9 mouse cellular contexts compared by ENCODE assay signal in the genomic region with DNA sequence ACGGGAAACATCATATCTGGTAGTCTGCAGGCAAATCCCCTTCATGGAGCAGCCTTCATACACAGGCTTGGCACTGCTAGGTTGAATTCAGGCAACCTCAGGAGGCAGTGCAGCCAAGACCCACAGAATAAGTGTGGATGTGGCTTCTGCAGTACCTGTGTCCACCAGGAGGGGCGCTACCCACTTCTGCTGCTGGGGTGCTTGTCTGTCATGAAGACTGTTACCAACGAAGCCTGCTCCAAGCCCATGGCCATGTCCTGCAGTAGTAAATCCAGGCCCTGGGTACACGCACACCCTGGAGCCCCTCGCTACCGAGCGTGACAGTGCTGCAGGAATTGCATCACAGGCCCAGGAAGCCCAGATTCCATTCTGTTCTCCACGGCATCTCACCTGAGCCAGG. TPM values are rescaled to one million over a fixed set of nuclear protein-coding genes. Genes with fewer than 3 reads are reported as not detected.
DNase-seq lines count a peak whose midpoint lies in the region; TF ChIP-seq lines count a peak whose summit lies in the region.
"Had no signal": no experiment of that assay in that cellular context is flagged by ENCODE, and none has a peak within 500 bp of the region (broad histone marks: within the 10 kb centered on the region; RNA-seq: fewer than 3 reads in every experiment).

No protein-coding gene starts in this region.

- no peak overlapping the region for H3K27ac ChIP-seq in left cerebral cortex, adult 2 months

- TF ChIP-seq CTCF in left cerebral cortex, adult 2 months (IDR thresholded peaks at IDR 0.05): peak; percentile 93

- H3K4me3 ChIP-seq in left cerebral cortex, adult 2 months: no peak overlapping the region
- H3K4me3 ChIP-seq: megakaryocyte, embryonic 14.5 days had no signal

- intact Hi-C loops in left cerebral cortex, adult 2 months (cut with DNase I): loop anchor here (5.0 kb wide), 1 partner anchor 162 kb away; no protein-coding TSS in a partner anchor

- DNase-seq in layer of hippocampus, adult 11-12 months (ENCODE audit: low spot score): peak; percentile 80
- no peak for DNase-seq in layer of hippocampus, adult 9-10 months (ENCODE audit: low spot score)
- peak; percentile 83 for DNase-seq in ES-CJ7 (ENCODE audit: low read depth, low spot score)
- DNase-seq in brain, adult 2 months (ENCODE audit: low read depth, low spot score): peak; percentile 77
- DNase-seq in frontal cortex, postnatal 36 days (ENCODE audit: low spot score in 2 of 2): peak; percentile 68 to 76
- DNase-seq in left cerebral cortex, adult 2 months (ENCODE audit: extremely low spot score in 1 of 2, low spot score in 2 of 2): peak in 1 of 2 experiments; percentile 71
- DNase-seq in naive thymus-derived CD4-positive, alpha-beta T cell, adult 2 months (ENCODE audit: low read depth): peak; percentile 85
- DNase-seq in yolk sac, embryonic 10.5 days (ENCODE audit: low spot score): no peak

RNA-seq across cellular contexts. Expression of gene Chmp6, which starts 6.7 kb away (rescaled TPM):
- total RNA-seq in left cerebral cortex, adult 2 months (2021): 10 to 100 TPM; 37.2 to 43.6 TPM

RNA-seq across cellular contexts. Expression of gene Baiap2, which starts 22.7 kb away (rescaled TPM):
- 100 to 1,000 TPM; 249 to 287 TPM for total RNA-seq in left cerebral cortex, adult 2 months (2021)

Comparison
In these comparisons a context has a peak if more than half of its experiments do, and no peak if none do; other contexts are left out.
1. DNase-seq: peak in layer of hippocampus, adult 11-12 months (single experiment), ES-CJ7 (single experiment), brain, adult 2 months (single experiment), frontal cortex, postnatal 36 days (2 of 2) and naive thymus-derived CD4-positive, alpha-beta T cell, adult 2 months (single experiment); none in layer of hippocampus, adult 9-10 months (single experiment) and yolk sac, embryonic 10.5 days (single experiment).